Mouse (Mus musculus) lung, adult 2 months (tissue): ENCODE results near the gene Myo15b.

Experiments used
- CTCF ChIP-seq: fragments of 200-500 bp; IDR thresholded peaks from 2 replicates; pipeline ENCODE4 v1.5.1; 2011; ENCODE audit warnings: mild to moderate bottlenecking, low read length, control low read depth; ENCODE audit not compliant: insufficient read depth
- POLR2A ChIP-seq: fragments of 200-500 bp; IDR thresholded peaks from 2 replicates; pipeline ENCODE4 v1.6.1; 2011; ENCODE audit warnings: low read depth, mild to moderate bottlenecking, control low read depth, low read length, borderline replicate concordance; ENCODE audit errors: extremely low read depth

- TF ChIP-seq CTCF (no peak), POLR2A (peak; percentile 82; the same call in 1 of the 2 replicates)
These were observed 46.1 kb upstream of the Myo15b start for GRCm38 (mm10) chr11:115812095-115812494.
